Mouse (Mus musculus) stomach, postnatal 0 days (tissue): ENCODE results near the gene Pfas. TPM values are rescaled to one million over a fixed set of nuclear protein-coding genes. Genes with fewer than 3 reads are reported as not detected.
"Not testable (repeated sequence)": the region's sequence is repeated elsewhere in the genome, so short reads cannot be mapped to it uniquely, and the experiment has no call there.

ENCODE experiments used
- ATAC-seq: fragments of 200-750 bp; cut with Nextera tagmentation; 2 replicates; pipeline ENCODE4 v1.8.0; 2017; ENCODE audit not compliant: low FRiP score, low TSS enrichment
- DNase-seq: peaks from one replicate; pipeline ENCODE4 v3.0.0-alpha.2; 2016; ENCODE audit warnings: low spot score
- H3K27ac ChIP-seq: fragments of 300-500 bp; sonication (generic); replicated peaks from 2 replicates; pipeline ENCODE4 v1.5.1; 2014; ENCODE audit warnings: mild to moderate bottlenecking, control low read depth
- H3K27me3 ChIP-seq: fragments of 300-500 bp; sonication (generic); 2 replicates; pipeline ENCODE4 v1.6.1; 2014; ENCODE audit warnings: low read length; ENCODE audit not compliant: control insufficient read depth, insufficient read depth
- H3K36me3 ChIP-seq: fragments of 300-500 bp; sonication (generic); 2 replicates; pipeline ENCODE4 v1.6.1; 2014; ENCODE audit warnings: low read length, mixed read lengths; ENCODE audit not compliant: control insufficient read depth, insufficient read depth
- H3K4me1 ChIP-seq: fragments of 300-500 bp; sonication (generic); replicated peaks from 2 replicates; pipeline ENCODE4 v1.6.1; 2014; ENCODE audit warnings: antibody characterized with exemption; ENCODE audit not compliant: control insufficient read depth, insufficient read depth
- H3K4me2 ChIP-seq: fragments of 300-500 bp; sonication (generic); replicated peaks from 2 replicates; pipeline ENCODE4 v1.6.1; 2014; ENCODE audit warnings: low read depth, mild to moderate bottlenecking, control low read depth, moderate library complexity
- H3K4me3 ChIP-seq: fragments of 300-500 bp; sonication (generic); 2 replicates; pipeline ENCODE4 v1.5.1; 2014; ENCODE audit warnings: low read depth, low read length, control low read depth
- H3K9ac ChIP-seq: fragments of 300-500 bp; sonication (generic); 2 replicates; pipeline ENCODE4 v1.6.1; 2014; ENCODE audit warnings: mild to moderate bottlenecking, low read length, control low read depth, mixed read lengths
- H3K9me3 ChIP-seq: fragments of 300-500 bp; sonication (generic); 2 replicates; pipeline ENCODE4 v1.6.1; 2016; ENCODE audit warnings: low read length; ENCODE audit not compliant: control insufficient read depth
- CTCF ChIP-seq: IDR thresholded peaks from 2 replicates; pipeline ENCODE4 v1.5.1; 2016; ENCODE audit warnings: antibody characterized with exemption, low read depth, mild to moderate bottlenecking, moderate library complexity
- EP300 ChIP-seq: optimal IDR thresholded peaks from 2 replicates; pipeline ENCODE3; 2016; ENCODE audit warnings: antibody characterized with exemption
- WGBS: fragments of 180-500 bp; shearing (Covaris S2); extraction: QIAGEN DNeasy Blood & Tissue Kit; methylation state at CpG from one replicate; pipeline ENCODE4 v1.1.7; 2014; 5-methylcytosine and 5-hydroxymethylcytosine counted together
- microRNA-seq: library from miRNA; unstranded; fragments of <30 nt; microRNA quantifications from one replicate; pipeline ENCODE4, GENCODE M21; 2016
- polyA plus RNA-seq: library from polyadenylated mRNA; unstranded; fragments of >200 nt; fragmentation: Nextera tagmentation; extraction: Ambion mirVana; gene quantifications from 2 replicates; pipeline ENCODE4 v1.2.1, GENCODE M21; 2015

Pfas gene
- polyA plus RNA-seq, 1 experiment from 2014 or later, result 8.0 TPM

DNA sequence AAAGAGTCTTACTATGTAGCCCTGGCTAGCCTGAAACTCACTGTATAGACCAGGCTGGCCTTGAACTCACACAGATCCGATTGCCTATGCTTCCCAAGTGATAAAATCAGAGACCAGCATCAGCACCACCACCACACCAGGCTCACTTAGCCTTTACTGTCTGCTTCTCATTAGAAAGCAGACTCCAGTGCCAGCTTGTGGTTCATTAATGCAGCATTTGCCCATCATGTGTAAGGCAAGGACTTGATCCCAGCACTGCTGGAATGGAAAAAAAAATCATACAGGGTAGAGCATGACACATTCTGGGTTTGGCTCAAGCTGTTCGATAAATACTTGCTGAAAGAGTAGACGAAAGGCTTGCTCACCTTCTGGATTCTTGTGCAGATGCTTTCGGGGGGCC, 62.3 kb downstream of the Pfas start:
- Histone ChIP-seq H3K36me3 (no peaks in the 10 kb centered on the region), H3K27ac (no peak overlapping the region), H3K4me2 (no peak overlapping the region), H3K4me3 (no peak overlapping the region), H3K9me3 (no peaks in the 10 kb centered on the region), H3K9ac (no peak overlapping the region), H3K4me1 (no peaks in the 10 kb centered on the region), H3K27me3 (no peaks in the 10 kb centered on the region)
- no peak for TF ChIP-seq CTCF
- TF ChIP-seq EP300, result no peak
- ATAC-seq (no peak), DNase-seq (no peak)
- 88% methylated on average over 4 of the region's 4 CpGs for WGBS

DNA sequence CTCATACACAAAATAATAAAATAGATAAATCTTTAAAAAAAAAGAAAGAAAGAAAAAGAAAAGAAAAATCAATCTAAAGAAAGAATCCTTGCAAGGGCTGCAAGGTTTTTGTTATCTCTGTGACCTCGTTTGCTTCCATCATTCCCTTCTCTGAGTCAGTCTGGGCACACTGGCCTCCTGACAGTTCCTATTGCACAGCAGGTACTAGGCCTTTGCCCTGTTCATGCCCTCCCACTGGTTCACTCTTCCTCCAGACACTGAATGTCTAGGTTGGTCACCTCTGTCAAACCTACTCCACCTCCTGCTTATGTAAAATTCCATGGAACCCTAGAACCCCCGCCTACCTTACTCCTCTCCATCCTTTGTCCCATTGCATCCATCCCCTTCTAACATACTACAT, 63.0 kb downstream of the Pfas start:
- H3K9me3 ChIP-seq, result no peaks in the 10 kb centered on the region
- ATAC-seq, result no peak
- H3K36me3 ChIP-seq, result no peaks in the 10 kb centered on the region
- 79% methylated on average over 2 of the region's 2 CpGs for WGBS
- no peaks in the 10 kb centered on the region for H3K27me3 ChIP-seq
- H3K9ac ChIP-seq, result no peak overlapping the region
- no peak for DNase-seq
- H3K27ac ChIP-seq, result no peak overlapping the region
- H3K4me2 ChIP-seq, result no peak overlapping the region
- H3K4me3 ChIP-seq, result no peak overlapping the region
- no peaks in the 10 kb centered on the region for H3K4me1 ChIP-seq
- TF ChIP-seq EP300 (no peak), CTCF (no peak)

DNA sequence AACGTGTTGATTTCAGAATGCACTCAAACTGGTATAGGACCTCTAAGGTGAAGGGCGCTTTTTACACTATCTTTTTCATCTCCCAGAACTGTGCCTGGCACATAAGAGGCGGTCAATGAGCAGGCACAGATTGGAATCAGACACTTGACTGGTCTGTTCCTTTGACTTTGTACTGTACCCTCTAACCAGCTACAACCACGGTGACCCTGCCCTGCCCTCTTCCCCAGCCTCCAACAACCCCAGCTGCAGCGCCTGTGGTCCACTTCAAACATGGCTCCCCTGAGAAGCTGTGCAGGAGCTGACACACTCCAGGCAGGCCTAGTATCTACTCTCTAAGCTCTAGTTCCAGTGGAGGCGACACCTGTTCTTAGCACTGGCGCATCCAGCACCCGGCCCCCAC, 65.5 kb downstream of the Pfas start:
- no peak for ATAC-seq
- Histone ChIP-seq H3K27me3 (no peaks in the 10 kb centered on the region), H3K4me1 (no peaks in the 10 kb centered on the region), H3K4me3 (no peak overlapping the region), H3K9ac (no peak overlapping the region), H3K4me2 (no peak overlapping the region), H3K27ac (no peak overlapping the region), H3K36me3 (no peaks in the 10 kb centered on the region), H3K9me3 (no peaks in the 10 kb centered on the region)
- WGBS, result 88% methylated on average over 8 of the region's 8 CpGs
- TF ChIP-seq EP300 (no peak), CTCF (no peak)
- DNase-seq, result no peak

- Histone ChIP-seq H3K4me2 (peak overlapping the region; percentile 57), H3K4me3 (peak overlapping the region; percentile 40; the same call in 1 of the 2 replicates), H3K27ac (no peak overlapping the region), H3K4me1 (no peaks in the 10 kb centered on the region), H3K36me3 (no peaks in the 10 kb centered on the region), H3K9me3 (no peaks in the 10 kb centered on the region), H3K27me3 (no peaks in the 10 kb centered on the region), H3K9ac (0 out of 2 replicates have a peak overlapping the region, but pooled peaks have one; percentile 19)
- WGBS, result 36% methylated on average over 4 of the region's 4 CpGs
- DNase-seq (no peak), ATAC-seq (no peak)
- TF ChIP-seq CTCF (no peak), EP300 (no peak)
Observed at GRCm38 (mm10) chr11:68940516-68940915, 67.7 kb downstream of the Pfas start.

- Histone ChIP-seq H3K27me3 (no peaks in the 10 kb centered on the region), H3K4me3 (peak overlapping the region; percentile 40), H3K27ac (0 out of 2 replicates have a peak overlapping the region, but pooled peaks have one; percentile 26), H3K9me3 (no peaks in the 10 kb centered on the region), H3K4me1 (no peaks in the 10 kb centered on the region), H3K36me3 (no peaks in the 10 kb centered on the region), H3K9ac (peak overlapping the region; percentile 55), H3K4me2 (peak overlapping the region; percentile 57)
- ATAC-seq (peak; percentile 98), DNase-seq (peak; percentile 90)
- no peak for TF ChIP-seq CTCF
- no peak for TF ChIP-seq EP300
- WGBS, result 2% methylated on average over 16 of the region's 16 CpGs
Observed at GRCm38 (mm10) chr11:68939451-68940304, 68.6 kb downstream of the Pfas start.

GRCm38 (mm10) chr11:68936951-68937350, 71.3 kb downstream of the Pfas start:
- not testable (repeated sequence) for H3K4me2 ChIP-seq, H3K36me3 ChIP-seq, ATAC-seq, H3K27me3 ChIP-seq, H3K4me1 ChIP-seq, H3K9ac ChIP-seq, H3K9me3 ChIP-seq, H3K4me3 ChIP-seq, DNase-seq, H3K27ac ChIP-seq
- WGBS, result 90% methylated on average over 4 of the region's 4 CpGs

Small RNAs within 50 kb of the gene (microRNA-seq; reads per million reads assigned to microRNA genes)
- 1.3 reads per million for gene Mir3062

Other genes with a start within 250 kb of the Pfas start
- gene Ndel1, start 136.6 kb downstream of the Pfas start, polyA plus RNA-seq, result 86.4 and 92.6 TPM in 2 replicates
- gene Rnf222, start 119.9 kb downstream of the Pfas start, polyA plus RNA-seq, result 5.4 and 5.8 TPM in 2 replicates
- gene Rpl26, start 106.9 kb downstream of the Pfas start, polyA plus RNA-seq, result 856 and 899 TPM in 2 replicates
- 0.22 TPM in 1 of 2 replicates, not detected in the other for gene Odf4, start 81.4 kb downstream of the Pfas start, polyA plus RNA-seq
- 2.8 and 3.0 TPM in 2 replicates for gene Arhgef15, start 51.0 kb downstream of the Pfas start, polyA plus RNA-seq
- gene Slc25a35, start 40.3 kb downstream of the Pfas start, polyA plus RNA-seq, result 4.9 and 5.8 TPM in 2 replicates
- 34.8 and 35.1 TPM in 2 replicates for gene Rangrf, start 33.3 kb downstream of the Pfas start, polyA plus RNA-seq
- gene Ctc1, start 7.5 kb upstream of the Pfas start, polyA plus RNA-seq, result 11.1 and 11.5 TPM in 2 replicates
- gene Aurkb, start 37.2 kb upstream of the Pfas start, polyA plus RNA-seq, result 24.7 and 34.0 TPM in 2 replicates
- gene Borcs6, start 51.3 kb upstream of the Pfas start, polyA plus RNA-seq, result 14.6 and 16.7 TPM in 2 replicates
- gene Tmem107, start 62.3 kb upstream of the Pfas start, polyA plus RNA-seq, result 28.4 and 30.8 TPM in 2 replicates
- 43.0 and 53.7 TPM in 2 replicates for gene Vamp2, start 80.0 kb upstream of the Pfas start, polyA plus RNA-seq
- 7.7 and 13.1 TPM in 2 replicates for gene Per1, start 86.8 kb upstream of the Pfas start, polyA plus RNA-seq
- gene Hes7, start 111.9 kb upstream of the Pfas start, polyA plus RNA-seq, result 0.29 and 0.41 TPM in 2 replicates
- gene 9130213A22Rik, start 114.1 kb upstream of the Pfas start, polyA plus RNA-seq, result 0.24 and 0.41 TPM in 2 replicates
- gene Aloxe3, start 117.4 kb upstream of the Pfas start, polyA plus RNA-seq, result 20.2 and 22.5 TPM in 2 replicates
- 80.5 and 91.8 TPM in 2 replicates for gene Alox12b, start 148.5 kb upstream of the Pfas start, polyA plus RNA-seq
- 1.2 and 1.3 TPM in 2 replicates for gene Alox8, start 189.4 kb upstream of the Pfas start, polyA plus RNA-seq
- gene Gucy2e, start 228.6 kb upstream of the Pfas start, polyA plus RNA-seq, result 0.04 and 0.05 TPM in 2 replicates